Mouse (Mus musculus) layer of hippocampus, postnatal 14 days (tissue): ENCODE results near the gene Sh3gl2. TPM values are rescaled to one million over a fixed set of nuclear protein-coding genes. Genes with fewer than 3 reads are reported as not detected.

Experiments
- DNase-seq, 2 experiments: peaks; one replicate each; pipeline ENCODE4 v3.0.0; 2021 to 2022; ENCODE audit warnings: low spot score in 2 of 2, mixed read lengths in 1 of 2
- total RNA-seq, 2 experiments: library from RNA; stranded (reverse); gene quantifications; 2 replicates each; pipeline ENCODE4 v1.2.3; 2021

The Sh3gl2 gene
- total RNA-seq, 2 experiments from 2014 or later: 304 to 310 TPM

DNA sequence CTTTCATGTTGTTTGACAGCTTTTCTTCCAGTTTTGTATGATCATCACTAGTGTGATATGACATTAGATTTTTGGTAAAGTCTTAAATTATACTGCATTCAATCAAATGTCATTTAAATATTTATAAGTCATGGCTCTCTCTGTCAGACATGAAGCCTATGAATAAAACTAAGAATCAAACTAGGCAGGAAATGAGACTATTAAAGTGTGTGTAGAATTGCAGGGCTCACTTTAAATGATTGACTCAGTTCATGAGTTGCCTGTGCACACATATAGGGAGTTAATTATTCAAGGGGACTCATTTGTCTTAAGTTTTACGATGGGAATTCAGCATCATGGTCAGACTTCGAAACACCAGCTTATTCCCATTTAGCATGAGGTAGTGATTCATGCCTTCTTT, 380.5 kb downstream of the Sh3gl2 start:
- DNase-seq: no peak

- no peak for DNase-seq
Observed at GRCm38 (mm10) chr4:85588928-85589327, 384.0 kb downstream of the Sh3gl2 start.

DNA sequence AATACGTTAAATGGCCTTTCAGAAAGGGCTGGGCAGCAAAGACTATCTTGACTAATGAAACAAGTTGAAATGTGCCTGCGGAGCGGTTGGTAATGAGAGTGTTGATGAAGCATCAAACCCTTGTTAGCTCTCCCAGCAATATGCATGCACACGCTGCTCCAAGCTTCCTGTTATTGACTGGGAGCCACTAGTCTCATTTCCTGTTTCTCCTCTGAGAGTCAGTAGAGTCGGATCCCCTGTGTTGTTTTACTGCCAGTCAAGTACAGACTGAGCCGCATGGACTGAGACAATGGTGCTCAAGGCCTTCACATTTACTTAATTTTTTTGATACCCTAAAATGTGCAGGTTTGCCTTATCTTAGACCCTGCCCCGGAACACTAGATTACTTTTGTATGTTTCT, 386.1 kb downstream of the Sh3gl2 start:
- no peak for DNase-seq

DNA sequence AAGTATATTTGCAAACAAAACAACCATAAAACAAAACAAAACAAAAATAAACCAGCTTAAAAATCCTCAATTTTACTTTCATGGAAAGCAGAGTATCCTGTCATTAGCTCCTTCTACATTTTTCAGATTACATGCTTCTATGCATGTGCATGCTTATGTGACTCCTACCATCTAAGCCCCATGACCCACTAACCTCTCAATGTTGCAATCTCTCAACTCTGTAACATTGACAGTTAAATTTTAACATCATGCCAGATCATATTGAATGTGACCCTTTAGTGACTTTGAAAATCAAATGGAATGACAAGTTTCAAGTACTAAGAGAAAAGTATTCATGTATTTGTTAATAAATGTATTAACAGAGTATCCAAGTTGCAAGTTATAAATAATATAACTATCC, 389.2 kb downstream of the Sh3gl2 start:
- no peak for DNase-seq

- DNase-seq: no peak
Observed at GRCm38 (mm10) chr4:85613331-85613730, 408.4 kb downstream of the Sh3gl2 start.

- DNase-seq: no peak
Observed at GRCm38 (mm10) chr4:85618746-85619145, 413.8 kb downstream of the Sh3gl2 start.

GRCm38 (mm10) chr4:85619261-85619660, 414.3 kb downstream of the Sh3gl2 start:
- DNase-seq: no peak

GRCm38 (mm10) chr4:85629381-85629780, 424.5 kb downstream of the Sh3gl2 start:
- no peak for DNase-seq

DNA sequence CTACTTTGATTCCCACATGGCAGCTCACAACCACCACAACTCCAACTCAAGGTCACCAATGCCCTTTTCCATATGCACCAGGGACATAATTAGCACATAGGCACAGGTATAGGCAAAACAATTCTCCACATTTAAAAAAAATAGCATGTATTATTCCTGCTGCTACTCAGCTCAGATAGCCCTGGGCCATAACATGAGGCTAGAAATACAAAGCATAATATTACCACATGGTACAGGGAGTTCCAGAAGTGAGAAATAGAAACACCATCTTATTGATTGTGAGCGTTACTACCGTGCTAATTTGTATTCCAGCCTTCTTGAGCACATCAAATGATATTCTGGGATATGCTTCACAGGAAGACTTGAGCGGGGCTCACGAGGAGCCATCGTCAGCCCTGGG, 464.3 kb downstream of the Sh3gl2 start:
- DNase-seq: no peak

- DNase-seq: no peak
Observed at GRCm38 (mm10) chr4:85669735-85670134, 464.8 kb downstream of the Sh3gl2 start.

DNA sequence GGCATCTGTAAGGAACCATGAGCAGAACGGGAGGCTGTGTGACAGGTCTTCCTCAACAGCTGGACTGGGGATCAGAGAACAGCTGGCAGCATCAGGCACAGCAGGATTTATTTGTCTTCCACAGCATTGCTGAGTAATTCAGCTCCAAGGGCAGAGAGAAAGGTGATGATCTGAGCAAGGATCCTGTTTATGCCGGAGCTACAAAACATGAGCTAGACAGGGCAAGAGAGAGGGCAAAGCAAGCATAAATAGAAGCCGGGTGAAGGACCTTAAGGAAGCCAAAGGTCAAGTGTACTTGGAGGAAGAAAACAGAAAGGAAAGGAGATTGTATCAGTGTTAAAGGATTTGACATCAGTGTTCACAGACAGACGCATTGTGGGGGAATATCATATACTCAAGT, 467.4 kb downstream of the Sh3gl2 start:
- no peak for DNase-seq

DNA sequence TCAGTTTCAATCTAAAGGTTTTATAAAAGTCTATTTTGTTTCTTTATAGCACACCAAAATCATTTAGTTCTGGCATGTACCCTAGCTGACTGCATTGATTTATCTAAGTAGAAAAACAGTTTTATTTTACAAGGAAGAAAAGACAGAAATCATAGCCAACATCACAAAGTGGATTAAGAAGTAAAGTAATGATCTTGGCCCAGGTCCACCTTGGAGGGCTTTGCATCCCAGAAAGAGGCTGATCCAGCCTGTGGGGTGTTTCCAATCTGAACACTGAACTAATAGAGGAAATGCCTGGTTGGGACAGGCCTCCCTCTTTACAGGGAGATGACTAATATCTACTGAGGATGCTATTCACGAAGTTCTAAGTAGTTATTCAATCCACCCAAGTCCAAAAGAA, 472.7 kb downstream of the Sh3gl2 start:
- no peak for DNase-seq

GRCm38 (mm10) chr4:85686160-85686559, 481.2 kb downstream of the Sh3gl2 start:
- no peak for DNase-seq
